Mouse (Mus musculus) heart, postnatal 0 days (tissue): ENCODE results near the gene Nmnat3.

Experiments used
- CTCF ChIP-seq: IDR thresholded peaks from 2 replicates; pipeline ENCODE4 v1.5.1; 2016; ENCODE audit warnings: antibody characterized with exemption, control low read depth, low read depth
- EP300 ChIP-seq: IDR thresholded peaks from 2 replicates; pipeline ENCODE4 v1.6.1; 2016; ENCODE audit warnings: antibody characterized with exemption, low read depth

DNA sequence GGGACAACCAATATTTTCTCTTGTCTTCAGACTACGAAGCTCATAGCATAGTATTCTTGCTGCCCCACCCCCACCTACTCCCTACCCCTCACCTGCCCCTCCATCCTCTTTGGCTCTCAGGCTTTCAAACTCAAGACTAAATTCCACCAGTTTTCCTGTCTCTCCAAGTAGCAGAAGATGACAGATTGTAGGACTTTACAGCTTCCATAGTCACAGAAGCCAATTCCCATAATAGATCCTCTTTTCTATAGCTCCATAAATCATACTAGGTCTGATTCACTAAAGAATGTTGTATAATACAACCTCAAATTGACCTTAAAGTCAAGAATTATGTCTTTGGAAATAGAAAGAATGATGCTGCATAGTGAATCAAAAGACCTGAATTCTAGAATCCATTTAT, 3.4 kb downstream of the Nmnat3 start:
- TF ChIP-seq CTCF (no peak), EP300 (no peak)
